Mouse (Mus musculus): ENCODE data around the gene Zfp526. TPM values are rescaled to one million over a fixed set of nuclear protein-coding genes. Genes with fewer than 3 reads are reported as not detected.
A peak's percentile ranks its signal among the peaks of the same experiment; 100 is the strongest.
"Not testable (repeated sequence)": the region's sequence is repeated elsewhere in the genome, so short reads cannot be mapped to it uniquely, and the experiment has no call there.

The Zfp526 gene
- polyA plus RNA-seq, 1 experiment from 2014 or later: 1.8 TPM

- Histone ChIP-seq H3K27me3 (peaks cover 17% of the 10 kb centered on the region; the same call in 1 of the 2 replicates), H3K4me2 (peak overlapping the region; percentile 99), H3K36me3 (replicated peaks) (no peaks in the 10 kb centered on the region), H3K9me3 (replicated peaks) (no peaks in the 10 kb centered on the region), H3K4me3 (replicated peaks) (peak overlapping the region; percentile 78; the same call in 1 of the 2 replicates), H3K27ac (replicated peaks) (peak overlapping the region; percentile 84), H3K9ac (0 out of 2 replicates have a peak overlapping the region, but pooled peaks have one; percentile 79), H3K4me1 (replicated peaks) (peaks cover 52% of the 10 kb centered on the region)
- no peak for ATAC-seq (ENCODE audit: insufficient read depth)
- 35% methylated on average over 8 of the region's 8 CpGs for WGBS (ENCODE audit: insufficient replicate concordance)
Observed at GRCm38 (mm10) chr7:25251822-25252221, 30.6 kb downstream of the Zfp526 start.

- H3K4me1 ChIP-seq (replicated peaks): peaks cover 26% of the 10 kb centered on the region
- WGBS (ENCODE audit: insufficient replicate concordance): 48% methylated on average over 1 of the region's 1 CpGs
- no peaks in the 10 kb centered on the region for H3K9me3 ChIP-seq (replicated peaks)
- no peak overlapping the region for H3K4me3 ChIP-seq (replicated peaks)
- no peak for ATAC-seq (ENCODE audit: insufficient read depth)
- no peak overlapping the region for H3K27ac ChIP-seq (replicated peaks)
- H3K36me3 ChIP-seq (replicated peaks): no peaks in the 10 kb centered on the region
- H3K27me3 ChIP-seq: no peaks in the 10 kb centered on the region
- H3K4me2 ChIP-seq: no peak overlapping the region
- H3K9ac ChIP-seq: no peak overlapping the region
Observed at GRCm38 (mm10) chr7:25261896-25262295, 40.7 kb downstream of the Zfp526 start.

GRCm38 (mm10) chr7:25263968-25264870 is 43.0 kb downstream of the Zfp526 start:
- no peaks in the 10 kb centered on the region for H3K27me3 ChIP-seq
- no peaks in the 10 kb centered on the region for H3K36me3 ChIP-seq (replicated peaks)
- peak overlapping the region; percentile 9; the same call in 1 of the 2 replicates for H3K27ac ChIP-seq (replicated peaks)
- H3K9ac ChIP-seq: no peak overlapping the region
- WGBS (ENCODE audit: insufficient replicate concordance): 51% methylated on average over 17 of the region's 17 CpGs
- no peaks in the 10 kb centered on the region for H3K9me3 ChIP-seq (replicated peaks)
- ATAC-seq (ENCODE audit: insufficient read depth): no peak
- H3K4me2 ChIP-seq: no peak overlapping the region
- peaks cover 38% of the 10 kb centered on the region for H3K4me1 ChIP-seq (replicated peaks)
- H3K4me3 ChIP-seq (replicated peaks): no peak overlapping the region

GRCm38 (mm10) chr7:25265743-25266142 is 44.5 kb downstream of the Zfp526 start:
- not testable (repeated sequence) for H3K9ac ChIP-seq; ATAC-seq (ENCODE audit: insufficient read depth); H3K4me3 ChIP-seq (replicated peaks); H3K9me3 ChIP-seq (replicated peaks); H3K27me3 ChIP-seq; H3K27ac ChIP-seq (replicated peaks); H3K4me2 ChIP-seq; H3K36me3 ChIP-seq (replicated peaks)
- H3K4me1 ChIP-seq (replicated peaks): peaks cover 53% of the 10 kb centered on the region
- WGBS (ENCODE audit: insufficient replicate concordance): 45% methylated on average over 5 of the region's 5 CpGs

- Histone ChIP-seq H3K4me2 (peak overlapping the region; percentile 90), H3K27me3 (no peaks in the 10 kb centered on the region), H3K9ac (peak overlapping the region; percentile 82), H3K27ac (replicated peaks) (peak overlapping the region; percentile 95), H3K4me3 (replicated peaks) (peak overlapping the region; percentile 85), H3K4me1 (replicated peaks) (peaks cover 58% of the 10 kb centered on the region), H3K9me3 (replicated peaks) (no peaks in the 10 kb centered on the region), H3K36me3 (replicated peaks) (peaks cover 7% of the 10 kb centered on the region)
- 69% methylated on average over 8 of the region's 8 CpGs for WGBS (ENCODE audit: insufficient replicate concordance)
- ATAC-seq (ENCODE audit: insufficient read depth): no peak
Observed at GRCm38 (mm10) chr7:25266180-25266962, 45.1 kb downstream of the Zfp526 start.

GRCm38 (mm10) chr7:25267301-25267750 is 46.1 kb downstream of the Zfp526 start, which contains the start of gene Cic:
Gene Cic, plus strand, starts transcription at chr7:25267704.
- Histone ChIP-seq H3K4me3 (replicated peaks) (peak within 1 kb of the TSS; percentile 85), H3K4me1 (replicated peaks) (peaks cover 67% of the 10 kb centered on the region), H3K27me3 (no peaks in the 10 kb centered on the region), H3K36me3 (replicated peaks) (peaks cover 16% of the 10 kb centered on the region), H3K9ac (peak within 1 kb of the TSS; percentile 98), H3K4me2 (peak within 1 kb of the TSS; percentile 90), H3K27ac (replicated peaks) (peak within 1 kb of the TSS; percentile 95), H3K9me3 (replicated peaks) (no peaks in the 10 kb centered on the region)
- 0% methylated on average over 29 of the region's 29 CpGs for WGBS (ENCODE audit: insufficient replicate concordance)
- ATAC-seq (ENCODE audit: insufficient read depth): peak; percentile 75

- Histone ChIP-seq H3K27ac (replicated peaks) (peak overlapping the region; percentile 95), H3K9ac (peak overlapping the region; percentile 98), H3K4me1 (replicated peaks) (peaks cover 73% of the 10 kb centered on the region), H3K4me3 (replicated peaks) (peak overlapping the region; percentile 85), H3K36me3 (replicated peaks) (peaks cover 22% of the 10 kb centered on the region), H3K27me3 (no peaks in the 10 kb centered on the region), H3K9me3 (replicated peaks) (no peaks in the 10 kb centered on the region), H3K4me2 (peak overlapping the region; percentile 90)
- WGBS (ENCODE audit: insufficient replicate concordance): 0% methylated on average over 33 of the region's 33 CpGs
- peak; percentile 90 for ATAC-seq (ENCODE audit: insufficient read depth)
Observed at GRCm38 (mm10) chr7:25267751-25268463, 46.7 kb downstream of the Zfp526 start.

- peaks cover 79% of the 10 kb centered on the region for H3K4me1 ChIP-seq (replicated peaks)
- no peaks in the 10 kb centered on the region for H3K27me3 ChIP-seq
- H3K9ac ChIP-seq: peak overlapping the region; percentile 98
- under 1% methylated on average over 7 of the region's 7 CpGs for WGBS (ENCODE audit: insufficient replicate concordance)
- no peaks in the 10 kb centered on the region for H3K9me3 ChIP-seq (replicated peaks)
- H3K27ac ChIP-seq (replicated peaks): peak overlapping the region; percentile 95
- H3K36me3 ChIP-seq (replicated peaks): peaks cover 26% of the 10 kb centered on the region
- ATAC-seq (ENCODE audit: insufficient read depth): no peak
- peak overlapping the region; percentile 90 for H3K4me2 ChIP-seq
- H3K4me3 ChIP-seq (replicated peaks): peak overlapping the region; percentile 85
Observed at GRCm38 (mm10) chr7:25268588-25268987, 47.4 kb downstream of the Zfp526 start.

- Histone ChIP-seq H3K27me3 (no peaks in the 10 kb centered on the region), H3K4me3 (replicated peaks) (peak overlapping the region; percentile 85), H3K27ac (replicated peaks) (peak overlapping the region; percentile 95), H3K4me2 (peak overlapping the region; percentile 90), H3K36me3 (replicated peaks) (peaks cover 26% of the 10 kb centered on the region), H3K9ac (peak overlapping the region; percentile 98), H3K4me1 (replicated peaks) (peaks cover 79% of the 10 kb centered on the region), H3K9me3 (replicated peaks) (no peaks in the 10 kb centered on the region)
- 28% methylated on average over 4 of the region's 4 CpGs for WGBS (ENCODE audit: insufficient replicate concordance)
- no peak for ATAC-seq (ENCODE audit: insufficient read depth)
Observed at GRCm38 (mm10) chr7:25269029-25269428, 47.8 kb downstream of the Zfp526 start.

- no peak for ATAC-seq (ENCODE audit: insufficient read depth)
- peak overlapping the region; percentile 90 for H3K4me2 ChIP-seq
- peak overlapping the region; percentile 98 for H3K9ac ChIP-seq
- no peaks in the 10 kb centered on the region for H3K9me3 ChIP-seq (replicated peaks)
- peak overlapping the region; percentile 95 for H3K27ac ChIP-seq (replicated peaks)
- peaks cover 26% of the 10 kb centered on the region for H3K36me3 ChIP-seq (replicated peaks)
- H3K4me3 ChIP-seq (replicated peaks): peak overlapping the region; percentile 85
- H3K4me1 ChIP-seq (replicated peaks): peaks cover 84% of the 10 kb centered on the region
- H3K27me3 ChIP-seq: no peaks in the 10 kb centered on the region
- 66% methylated on average over 8 of the region's 8 CpGs for whole genome bisulfite sequencing (ENCODE audit: insufficient replicate concordance)
Observed at GRCm38 (mm10) chr7:25269545-25270271, 48.5 kb downstream of the Zfp526 start.
